Mouse (Mus musculus): ENCODE data around the gene Actr2.

Gene Actr2

GRCm38 (mm10) chr11:20013366-20013765, 99.3 kb downstream of the Actr2 start:
- DNase-seq (ENCODE audit: low spot score in 2 of 2) = no peak

Data from urinary bladder, postnatal 36 days (tissue).